Mouse (Mus musculus) heart, embryonic 13.5 days (tissue): ENCODE data around the gene Atraid. TPM values are rescaled to one million over a fixed set of nuclear protein-coding genes. Genes with fewer than 3 reads are reported as not detected.
"Not testable (repeated sequence)": the region's sequence is repeated elsewhere in the genome, so short reads cannot be mapped to it uniquely, and the experiment has no call there.

ENCODE experiments used
- ATAC-seq: fragments of 200-750 bp; cut with Nextera tagmentation; 2 replicates; pipeline ENCODE4 v1.8.0; 2017; ENCODE audit warnings: moderate TSS enrichment; ENCODE audit not compliant: insufficient number of reproducible peaks, low FRiP score, low TSS enrichment; ENCODE audit errors: extremely low read depth
- H3K27ac ChIP-seq: fragments of 300-500 bp; sonication (generic); replicated peaks from 2 replicates; pipeline ENCODE4 v1.5.1; 2015; ENCODE audit warnings: moderate library complexity, mild to moderate bottlenecking, inconsistent platforms
- H3K27me3 ChIP-seq: fragments of 300-500 bp; sonication (generic); replicated peaks from 2 replicates; pipeline ENCODE4 v1.6.1; 2015; ENCODE audit warnings: mild to moderate bottlenecking, inconsistent platforms
- H3K36me3 ChIP-seq: fragments of 300-500 bp; sonication (generic); 2 replicates; pipeline ENCODE4 v1.6.1; 2015; ENCODE audit warnings: mild to moderate bottlenecking, inconsistent platforms
- H3K4me1 ChIP-seq: fragments of 300-500 bp; sonication (generic); 2 replicates; pipeline ENCODE4 v1.6.1; 2015; ENCODE audit warnings: inconsistent platforms
- H3K4me2 ChIP-seq: fragments of 300-500 bp; sonication (generic); 2 replicates; pipeline ENCODE4 v1.6.1; 2015; ENCODE audit warnings: inconsistent platforms, mild to moderate bottlenecking, moderate library complexity
- H3K4me3 ChIP-seq: fragments of 300-500 bp; sonication (generic); 2 replicates; pipeline ENCODE4 v1.5.1; 2015; ENCODE audit warnings: moderate library complexity, mild to moderate bottlenecking, inconsistent platforms
- H3K9ac ChIP-seq: fragments of 300-500 bp; sonication (generic); 2 replicates; pipeline ENCODE4 v1.6.1; 2015; ENCODE audit warnings: inconsistent platforms, mild to moderate bottlenecking, moderate library complexity
- H3K9me3 ChIP-seq: fragments of 300-500 bp; sonication (generic); 2 replicates; pipeline ENCODE4 v1.6.1; 2016; ENCODE audit warnings: inconsistent platforms
- WGBS: fragments of 180-500 bp; shearing (Covaris S2); methylation state at CpG from one replicate; pipeline ENCODE4 v1.1.7; 2015; ENCODE audit warnings: mixed read lengths; 5-methylcytosine and 5-hydroxymethylcytosine counted together
- polyA plus RNA-seq: library from polyadenylated mRNA; unstranded; fragments of >200 nt; fragmentation: Nextera tagmentation; extraction: Ambion mirVana; gene quantifications from 2 replicates; pipeline ENCODE4 v1.2.1, GENCODE M21; 2015

The Atraid gene
- polyA plus RNA-seq, 1 experiment from 2014 or later, result 119 TPM

GRCm38 (mm10) chr5:31030926-31031325 lies 17.2 kb upstream of the Atraid start:
- Histone ChIP-seq H3K9ac (no peak overlapping the region), H3K27me3 (no peaks in the 10 kb centered on the region), H3K4me2 (no peak overlapping the region), H3K9me3 (no peaks in the 10 kb centered on the region), H3K4me3 (no peak overlapping the region), H3K27ac (no peak overlapping the region), H3K4me1 (peaks cover 6% of the 10 kb centered on the region; the same call in 1 of the 2 replicates), H3K36me3 (0 out of 2 replicates have a peak, but pooled peaks cover under 1% of the 10 kb centered on the region)
- 76% methylated on average over 4 of the region's 4 CpGs for WGBS
- ATAC-seq, result no peak

- Histone ChIP-seq H3K4me3 (no peak overlapping the region), H3K36me3 (0 out of 2 replicates have a peak, but pooled peaks cover 6% of the 10 kb centered on the region), H3K27me3 (no peaks in the 10 kb centered on the region), H3K9ac (no peak overlapping the region), H3K4me1 (peaks cover 8% of the 10 kb centered on the region; the same call in 1 of the 2 replicates), H3K27ac (no peak overlapping the region), H3K4me2 (no peak overlapping the region), H3K9me3 (no peaks in the 10 kb centered on the region)
- WGBS, result 84% methylated on average over 8 of the region's 8 CpGs
- ATAC-seq, result no peak
Measured at GRCm38 (mm10) chr5:31031508-31031907, 16.6 kb upstream of the Atraid start.

GRCm38 (mm10) chr5:31034669-31035068 lies 13.4 kb upstream of the Atraid start:
- no peaks in the 10 kb centered on the region for H3K27me3 ChIP-seq
- ATAC-seq, result no peak
- no peak overlapping the region for H3K9ac ChIP-seq
- H3K27ac ChIP-seq, result no peak overlapping the region
- H3K4me1 ChIP-seq, result peaks cover 8% of the 10 kb centered on the region; the same call in 1 of the 2 replicates
- H3K4me2 ChIP-seq, result no peak overlapping the region
- WGBS, result 81% methylated on average over 6 of the region's 6 CpGs
- no peak overlapping the region for H3K4me3 ChIP-seq
- H3K9me3 ChIP-seq, result no peaks in the 10 kb centered on the region
- peaks cover 31% of the 10 kb centered on the region for H3K36me3 ChIP-seq

GRCm38 (mm10) chr5:31036556-31036955 lies 11.6 kb upstream of the Atraid start:
- not testable (repeated sequence) for H3K9me3 ChIP-seq, H3K4me3 ChIP-seq, ATAC-seq, H3K27ac ChIP-seq, H3K4me2 ChIP-seq, H3K27me3 ChIP-seq, H3K9ac ChIP-seq, H3K4me1 ChIP-seq
- peaks cover 47% of the 10 kb centered on the region for H3K36me3 ChIP-seq
- 82% methylated on average over 11 of the region's 11 CpGs for WGBS

GRCm38 (mm10) chr5:31038171-31038845 lies 9.8 kb upstream of the Atraid start:
- H3K4me2 ChIP-seq, result no peak overlapping the region
- peaks cover 64% of the 10 kb centered on the region for H3K36me3 ChIP-seq
- WGBS, result 78% methylated on average over 7 of the region's 7 CpGs
- H3K27ac ChIP-seq, result no peak overlapping the region
- H3K4me3 ChIP-seq, result no peak overlapping the region
- H3K4me1 ChIP-seq, result peaks cover 8% of the 10 kb centered on the region; the same call in 1 of the 2 replicates
- H3K27me3 ChIP-seq, result no peaks in the 10 kb centered on the region
- no peak for ATAC-seq
- no peaks in the 10 kb centered on the region for H3K9me3 ChIP-seq
- no peak overlapping the region for H3K9ac ChIP-seq

- Histone ChIP-seq H3K4me1 (peaks cover 14% of the 10 kb centered on the region), H3K27ac (no peak overlapping the region), H3K4me2 (no peak overlapping the region), H3K4me3 (no peak overlapping the region), H3K27me3 (no peaks in the 10 kb centered on the region), H3K9me3 (no peaks in the 10 kb centered on the region), H3K9ac (no peak overlapping the region; the same call in 1 of the 2 replicates), H3K36me3 (peaks cover 31% of the 10 kb centered on the region)
- WGBS, result 90% methylated on average over 6 of the region's 6 CpGs
- ATAC-seq, result no peak
Measured at GRCm38 (mm10) chr5:31046416-31046815, 1.7 kb upstream of the Atraid start.

GRCm38 (mm10) chr5:31047074-31047473 lies 1.0 kb upstream of the Atraid start:
- peaks cover 14% of the 10 kb centered on the region for H3K4me1 ChIP-seq
- peaks cover 27% of the 10 kb centered on the region for H3K36me3 ChIP-seq
- no peaks in the 10 kb centered on the region for H3K9me3 ChIP-seq
- no peaks in the 10 kb centered on the region for H3K27me3 ChIP-seq
- H3K27ac ChIP-seq, result no peak overlapping the region
- peak overlapping the region; percentile 76 for H3K4me3 ChIP-seq
- no peak for ATAC-seq
- peak overlapping the region; percentile 94 for H3K9ac ChIP-seq
- 64% methylated on average over 5 of the region's 5 CpGs for WGBS
- H3K4me2 ChIP-seq, result peak overlapping the region; percentile 91

- Histone ChIP-seq H3K4me2 (peak within 1 kb of the TSS; percentile 91), H3K36me3 (peaks cover 24% of the 10 kb centered on the region), H3K9me3 (no peaks in the 10 kb centered on the region), H3K4me1 (peaks cover 16% of the 10 kb centered on the region), H3K4me3 (peak within 1 kb of the TSS; percentile 76), H3K9ac (peak within 1 kb of the TSS; percentile 94), H3K27ac (peak within 1 kb of the TSS; percentile 99), H3K27me3 (no peaks in the 10 kb centered on the region)
- WGBS, result under 1% methylated on average over 23 of the region's 23 CpGs
- ATAC-seq, result 0 out of 2 replicates have a peak, but pooled peaks have one; percentile 3
Measured at GRCm38 (mm10) chr5:31048763-31049641, 890 bp downstream of the Atraid start, which contains the start of gene Slc5a6. Slc5a6 (minus strand) TSS chr5:31048924.

- Histone ChIP-seq H3K27me3 (no peaks in the 10 kb centered on the region), H3K9me3 (no peaks in the 10 kb centered on the region), H3K27ac (no peak overlapping the region), H3K4me2 (no peak overlapping the region), H3K4me3 (no peak overlapping the region), H3K9ac (no peak overlapping the region), H3K4me1 (peaks cover 23% of the 10 kb centered on the region), H3K36me3 (peaks cover 18% of the 10 kb centered on the region)
- ATAC-seq, result no peak
Measured at GRCm38 (mm10) chr5:31050427-31050826, 2.3 kb downstream of the Atraid start.

GRCm38 (mm10) chr5:31053728-31054127 lies 5.6 kb downstream of the Atraid start:
- H3K27ac ChIP-seq, result peak overlapping the region; percentile 76
- not testable (repeated sequence) for H3K9me3 ChIP-seq, H3K27me3 ChIP-seq, ATAC-seq
- peaks cover 39% of the 10 kb centered on the region for H3K36me3 ChIP-seq
- H3K4me1 ChIP-seq, result peaks cover 21% of the 10 kb centered on the region
- H3K4me3 ChIP-seq, result peak overlapping the region; percentile 67
- 68% methylated on average over 4 of the region's 4 CpGs for WGBS
- peak overlapping the region; percentile 94 for H3K4me2 ChIP-seq
- H3K9ac ChIP-seq, result peak overlapping the region; percentile 91
